Mouse (Mus musculus) heart, adult 2 months (tissue): Measurements from ENCODE around the gene Actn4.

Experiments used
- CTCF ChIP-seq: fragments of 200-600 bp; IDR thresholded peaks from 2 replicates; pipeline ENCODE4 v1.8.1; 2022; ENCODE audit warnings: antibody characterized with exemption, mild to moderate bottlenecking, moderate library complexity
- EP300 ChIP-seq: fragments of 200-500 bp; IDR thresholded peaks from 2 replicates; pipeline ENCODE4 v1.6.1; 2011; ENCODE audit warnings: low read depth, low read length, control low read depth; ENCODE audit not compliant: insufficient read depth

DNA sequence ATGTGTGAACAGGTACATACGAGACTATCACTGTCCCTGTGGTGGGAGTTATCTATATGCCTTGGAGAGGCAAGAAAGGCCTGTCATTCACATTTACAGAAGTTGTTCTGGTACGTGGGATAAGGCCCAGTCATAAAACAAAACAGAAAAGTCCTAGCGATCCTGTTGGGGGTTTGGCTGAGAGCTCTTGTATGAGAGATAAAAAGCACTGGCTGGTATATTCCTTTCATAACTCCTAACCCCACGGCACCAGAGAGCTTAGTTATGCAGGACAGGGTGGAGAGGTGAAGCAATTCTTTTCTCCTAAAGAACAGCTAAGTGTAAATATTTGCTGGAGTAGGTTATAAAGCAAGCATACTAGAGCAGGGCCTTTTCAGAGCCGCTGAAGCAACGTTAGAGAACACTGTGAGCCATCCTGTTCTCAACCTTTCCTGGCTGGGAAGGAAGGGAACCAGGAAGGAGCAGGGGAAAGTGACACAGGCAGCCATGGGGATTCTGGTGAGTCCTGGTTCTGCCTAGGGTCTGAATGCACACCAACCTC is 2.6 kb downstream of the Actn4 start:
- TF ChIP-seq CTCF (no peak), EP300 (no peak)
